Mouse (Mus musculus): ENCODE data around the gene Hsdl2. TPM values are rescaled to one million over a fixed set of nuclear protein-coding genes. Genes with fewer than 3 reads are reported as not detected.
"Not testable (repeated sequence)": the region's sequence is repeated elsewhere in the genome, so short reads cannot be mapped to it uniquely, and the experiment has no call there.

The Hsdl2 gene
- polyA plus RNA-seq, 1 experiment, result 6.2 TPM

DNA sequence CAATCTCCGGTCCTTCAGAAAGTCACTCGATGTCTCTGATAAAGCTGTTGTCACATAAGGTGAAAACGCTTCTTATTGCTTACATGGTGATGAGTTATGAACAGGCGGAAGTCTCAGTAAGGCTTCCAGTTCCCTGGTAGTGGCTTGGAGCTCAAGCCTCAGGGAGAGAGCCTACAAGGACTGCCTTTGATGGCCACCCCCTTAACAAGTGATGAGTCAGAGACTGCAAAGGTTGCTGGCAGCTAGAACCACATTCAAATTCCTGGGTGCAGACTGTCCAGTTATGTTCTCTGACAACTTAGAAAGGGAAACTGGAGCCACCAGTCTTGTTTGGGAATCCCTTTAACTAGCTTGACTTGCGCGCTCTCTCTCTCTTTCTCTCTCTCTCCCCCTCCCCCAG lies 21.2 kb upstream of the Hsdl2 start:
- no peak for DNase-seq (ENCODE audit: low read depth, low spot score)
- 92% methylated on average over 6 of the region's 6 CpGs for WGBS

DNA sequence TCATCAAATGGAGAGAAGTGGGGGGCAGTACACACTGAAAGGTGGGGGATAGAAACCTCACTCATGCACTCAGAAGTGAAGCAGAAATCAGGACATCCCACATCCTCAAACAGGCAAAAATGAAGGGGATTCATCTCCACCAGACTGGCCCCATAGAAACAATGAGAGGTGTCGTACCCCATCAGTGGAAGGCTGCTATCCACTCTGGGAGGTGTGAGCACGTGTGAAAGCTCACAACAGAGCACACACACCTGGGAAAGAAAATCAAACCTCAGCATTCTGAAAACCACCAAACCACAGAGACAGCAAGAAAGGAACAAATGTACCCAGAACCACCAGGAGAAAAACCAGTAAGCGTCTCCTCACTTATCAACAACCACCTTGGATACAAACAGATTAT lies 17.2 kb upstream of the Hsdl2 start:
- WGBS, result 85% methylated on average over 3 of the region's 3 CpGs
- no peak for DNase-seq (ENCODE audit: low read depth, low spot score)

DNA sequence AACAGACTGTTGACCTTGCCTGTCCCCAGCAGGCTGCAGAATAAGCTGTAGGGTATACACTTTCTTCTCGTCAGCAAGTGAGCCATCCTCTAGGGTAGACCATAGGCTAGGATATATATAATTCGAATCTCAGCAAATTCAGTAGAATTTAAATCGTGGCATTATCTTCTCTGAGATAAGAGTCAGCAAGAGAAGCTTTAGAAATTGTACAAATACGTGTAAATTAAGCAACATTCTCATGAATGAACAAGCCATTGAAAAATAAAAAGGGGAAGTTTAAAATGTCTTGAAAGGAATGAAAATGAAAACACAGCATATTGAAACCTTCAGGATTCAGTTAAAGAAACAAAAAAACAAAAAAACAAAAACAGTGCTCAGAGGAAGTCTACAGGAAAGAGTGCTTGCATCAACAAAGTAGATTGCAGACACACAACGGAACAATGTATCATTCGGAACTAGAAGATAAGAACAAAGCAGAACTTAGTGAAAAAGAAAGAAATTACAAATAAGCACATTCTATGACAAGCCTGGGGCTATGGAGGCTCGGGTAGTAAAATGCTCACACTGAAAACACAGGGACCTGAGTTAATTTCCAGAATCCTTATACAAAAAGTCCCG lies 15.7 kb upstream of the Hsdl2 start:
- 81% methylated on average over 8 of the region's 8 CpGs for WGBS
- DNase-seq (ENCODE audit: low read depth, low spot score), result no peak

DNA sequence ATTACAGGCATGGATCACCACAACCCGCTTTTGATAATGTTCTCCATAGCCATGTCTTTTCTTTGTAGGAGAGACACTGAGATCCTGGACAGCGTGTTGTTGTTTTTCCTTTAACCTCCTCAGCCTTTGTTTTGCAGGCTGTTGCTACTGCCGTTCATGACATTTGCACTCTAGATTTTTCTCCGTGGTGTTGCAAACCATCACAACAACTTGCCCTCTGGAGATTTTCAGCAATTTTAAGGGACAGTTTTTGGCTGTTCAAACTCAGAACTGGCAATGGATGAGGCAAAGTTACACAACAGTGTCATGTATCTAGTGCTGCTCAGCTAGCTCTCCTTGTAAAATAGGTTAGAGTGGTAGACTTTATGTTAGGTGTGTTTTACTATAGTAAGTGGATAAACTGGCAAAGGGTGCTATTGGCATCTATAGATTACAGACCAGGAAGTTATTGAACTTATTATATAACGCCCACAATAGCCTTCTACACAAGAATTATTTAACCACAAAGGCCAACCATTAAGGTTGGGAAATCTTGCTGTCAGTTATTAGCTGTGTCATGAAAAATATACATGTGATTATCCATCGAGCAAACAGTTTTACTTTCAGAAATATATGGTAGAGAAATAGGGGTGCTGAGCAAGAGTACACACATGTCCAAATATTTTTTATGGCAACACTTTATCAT lies 13.6 kb upstream of the Hsdl2 start:
- DNase-seq (ENCODE audit: low read depth, low spot score), result no peak
- 70% methylated on average over 6 of the region's 6 CpGs for WGBS

DNA sequence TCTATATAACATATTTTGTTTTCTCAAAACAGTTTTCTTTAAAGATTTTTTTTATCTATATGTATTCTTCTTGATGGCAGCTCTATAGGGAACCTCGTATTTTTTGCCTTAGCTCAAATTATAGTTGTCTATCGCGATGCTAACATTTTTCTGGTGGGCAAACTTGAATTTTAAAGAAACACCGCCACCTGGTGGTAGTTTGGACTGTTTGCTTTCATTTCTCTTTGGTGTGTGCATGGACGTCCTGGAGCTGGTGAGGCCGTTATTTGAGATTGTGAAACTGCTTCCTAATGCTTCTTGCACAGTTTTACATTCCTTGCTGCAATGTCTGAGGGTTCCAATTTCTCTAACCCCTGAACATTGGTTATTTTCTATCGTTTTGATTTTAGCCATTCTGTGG lies 11.8 kb upstream of the Hsdl2 start:
- no peak for DNase-seq (ENCODE audit: low read depth, low spot score)
- 2% methylated on average over 7 of the region's 7 CpGs for WGBS

DNA sequence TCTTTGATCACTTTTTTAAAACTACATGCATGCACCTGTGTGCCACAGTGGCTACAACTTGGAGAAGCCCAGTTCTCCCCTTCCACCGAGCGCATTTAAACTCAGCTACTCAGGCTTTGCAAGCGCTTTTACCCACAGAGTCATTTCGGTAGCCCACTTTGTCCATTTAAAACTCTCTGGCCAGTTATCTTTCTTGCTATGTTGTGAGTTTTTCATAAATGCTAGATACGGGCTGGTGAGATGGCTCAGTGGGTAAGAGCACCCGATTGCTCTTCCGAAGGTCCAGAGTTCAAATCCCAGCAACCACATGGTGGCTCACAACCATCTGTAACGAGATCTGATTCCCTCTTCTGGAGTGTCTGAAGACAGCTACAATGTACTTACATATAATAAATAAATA lies 10.8 kb upstream of the Hsdl2 start:
- 91% methylated on average over 8 of the region's 8 CpGs for WGBS
- not testable (repeated sequence) for DNase-seq (ENCODE audit: low read depth, low spot score)

DNA sequence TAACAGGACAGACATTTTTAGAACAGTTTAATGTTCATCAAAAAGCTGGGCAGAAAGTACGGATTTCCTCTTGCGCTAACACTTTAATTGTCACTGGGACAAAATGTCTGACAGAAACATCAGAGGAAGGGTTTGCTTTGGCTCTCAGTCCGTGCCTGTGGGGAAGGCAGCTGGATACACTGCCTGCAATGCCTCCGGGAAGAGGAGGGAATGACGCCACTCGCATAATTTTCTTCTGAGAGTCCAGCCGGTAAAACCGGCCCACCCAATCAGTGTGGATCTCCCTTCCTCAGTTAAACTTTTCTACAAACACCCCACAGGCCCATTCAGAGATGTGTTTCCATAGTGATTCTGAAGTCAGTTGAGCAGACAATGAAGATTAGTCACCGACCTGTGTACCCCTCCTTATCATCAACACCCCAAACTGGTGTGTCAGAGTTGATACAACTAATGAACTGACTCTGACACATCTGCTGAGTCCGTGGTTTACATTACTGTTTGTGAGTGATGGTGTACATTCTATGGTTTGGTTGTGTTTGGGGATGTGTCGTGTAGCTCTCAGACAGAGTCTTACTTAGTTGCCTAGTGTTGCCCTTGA lies 8.7 kb upstream of the Hsdl2 start:
- DNase-seq (ENCODE audit: low read depth, low spot score), result no peak
- 85% methylated on average over 11 of the region's 11 CpGs for WGBS

DNA sequence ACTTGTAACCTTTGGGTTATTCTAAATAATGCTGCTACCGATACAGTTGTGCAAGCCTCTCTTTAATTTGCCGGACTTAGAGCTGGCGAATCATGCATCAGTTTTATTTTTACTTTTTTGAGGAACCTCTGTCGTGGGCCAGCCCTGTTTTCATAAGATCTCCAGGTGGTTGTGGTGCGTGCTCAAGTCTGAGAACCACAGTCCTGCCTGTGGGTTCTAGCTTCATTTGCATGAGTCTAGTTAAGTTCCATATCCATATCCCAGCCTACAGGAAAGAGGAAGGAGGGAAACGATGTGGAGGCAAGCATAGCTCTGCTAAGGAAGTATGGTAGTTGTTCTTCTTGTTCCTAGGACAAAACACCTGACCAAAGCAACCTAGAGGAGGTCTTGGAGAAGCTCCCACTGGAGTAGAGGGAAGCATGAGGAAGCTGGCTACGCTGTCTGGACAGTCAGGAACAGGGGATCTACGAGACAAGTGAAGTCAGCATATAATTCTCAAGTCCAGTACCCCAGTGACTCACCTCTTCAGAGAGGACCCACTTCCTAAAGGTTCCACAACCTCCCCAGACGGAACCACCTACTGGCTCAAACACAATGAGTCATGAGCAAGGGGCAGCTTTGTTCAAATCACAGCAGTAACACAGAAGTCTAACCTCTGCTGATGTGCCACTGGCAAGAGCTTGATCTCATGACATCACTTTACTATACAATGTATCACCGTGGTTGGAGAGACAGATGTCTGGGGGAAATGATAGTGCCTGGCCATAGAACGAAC lies 6.0 kb upstream of the Hsdl2 start:
- 73% methylated on average over 11 of the region's 11 CpGs for WGBS
- no peak for DNase-seq (ENCODE audit: low read depth, low spot score)

DNA sequence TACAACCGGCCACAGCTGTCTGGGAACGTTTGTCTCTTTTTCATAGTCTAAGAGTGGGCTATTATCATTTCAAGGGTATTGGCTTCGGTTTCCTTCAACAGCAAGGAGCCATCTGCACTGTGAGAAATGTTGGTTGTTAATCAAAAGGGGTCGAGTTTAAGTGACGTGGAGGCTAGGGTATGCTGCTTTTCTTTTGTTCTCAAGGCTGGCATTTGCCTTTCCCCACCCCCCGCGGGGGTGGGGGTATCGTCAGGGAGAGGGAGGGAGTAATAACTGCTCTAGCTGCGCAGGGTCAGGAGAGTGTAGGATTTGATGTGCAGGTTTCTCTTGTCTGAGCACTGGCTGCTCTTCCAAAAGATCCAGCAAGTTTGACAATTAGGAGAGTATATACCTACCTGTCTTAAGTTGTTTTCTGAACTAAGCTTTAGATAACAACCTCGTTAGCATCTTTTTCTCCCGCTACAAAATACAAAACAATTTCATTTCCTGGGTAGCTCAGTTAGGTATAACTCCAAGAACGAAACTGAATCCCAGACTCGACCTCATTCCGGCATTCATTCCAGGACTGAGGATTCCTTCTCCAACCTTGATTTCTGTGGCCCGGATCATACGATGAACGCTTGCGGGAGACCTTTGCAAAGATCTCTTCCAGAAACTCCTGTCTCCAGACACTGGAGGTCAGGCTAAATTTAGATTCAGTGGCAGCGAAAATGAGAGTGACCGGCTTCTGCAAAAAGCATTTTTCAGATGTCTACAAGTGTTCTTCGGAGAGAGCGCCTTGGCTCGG lies 675 bp upstream of the Hsdl2 start:
- 1% methylated on average over 23 of the region's 23 CpGs for whole genome bisulfite sequencing
- no peak for DNase-seq (ENCODE audit: low read depth, low spot score)

DNA sequence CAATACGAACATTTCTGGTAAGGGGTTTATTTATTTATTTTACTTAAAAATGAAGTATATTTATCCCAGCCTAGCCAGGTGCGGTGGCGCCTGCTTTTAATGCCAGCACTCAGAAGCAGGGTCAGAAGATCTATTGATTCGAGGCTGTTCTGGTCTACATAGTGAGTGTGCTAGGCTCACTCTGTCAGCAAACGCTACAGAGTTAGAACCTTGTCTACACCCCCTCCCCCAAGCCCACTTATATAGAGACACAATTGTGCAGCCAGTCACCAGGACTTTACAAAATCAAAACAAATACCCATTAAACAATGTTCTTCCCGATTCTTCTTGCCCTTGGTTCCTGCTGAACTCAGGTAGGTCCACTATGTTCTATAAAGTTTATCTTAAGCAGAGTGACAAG lies 823 bp downstream of the Hsdl2 start:
- 21% methylated on average over 6 of the region's 6 CpGs for WGBS

DNA sequence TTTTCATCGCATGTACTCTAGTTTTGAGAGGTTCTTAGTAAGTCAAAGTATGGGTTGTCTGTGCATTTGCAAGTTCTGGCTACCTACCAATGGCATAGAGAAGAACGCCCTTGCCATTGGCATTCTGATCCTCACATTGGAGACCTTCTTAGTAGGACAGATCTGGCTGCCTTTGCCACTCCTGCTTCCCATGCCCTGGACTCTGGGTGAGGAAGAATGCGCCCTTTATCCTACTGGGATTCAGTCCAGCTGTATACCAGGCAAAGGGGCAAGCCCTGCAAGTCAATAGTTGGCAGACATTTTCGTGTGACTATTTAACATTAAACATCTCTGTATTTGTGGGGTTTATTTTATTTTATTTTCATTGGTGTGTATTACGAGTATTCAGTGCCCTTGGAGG lies 3.7 kb downstream of the Hsdl2 start:
- no peak for DNase-seq (ENCODE audit: low read depth, low spot score)
- 43% methylated on average over 5 of the region's 5 CpGs for WGBS

More for the DNA sequence above, 823 bp downstream of the Hsdl2 start:
- no peak for DNase-seq (ENCODE audit: low read depth, low spot score)

DNA sequence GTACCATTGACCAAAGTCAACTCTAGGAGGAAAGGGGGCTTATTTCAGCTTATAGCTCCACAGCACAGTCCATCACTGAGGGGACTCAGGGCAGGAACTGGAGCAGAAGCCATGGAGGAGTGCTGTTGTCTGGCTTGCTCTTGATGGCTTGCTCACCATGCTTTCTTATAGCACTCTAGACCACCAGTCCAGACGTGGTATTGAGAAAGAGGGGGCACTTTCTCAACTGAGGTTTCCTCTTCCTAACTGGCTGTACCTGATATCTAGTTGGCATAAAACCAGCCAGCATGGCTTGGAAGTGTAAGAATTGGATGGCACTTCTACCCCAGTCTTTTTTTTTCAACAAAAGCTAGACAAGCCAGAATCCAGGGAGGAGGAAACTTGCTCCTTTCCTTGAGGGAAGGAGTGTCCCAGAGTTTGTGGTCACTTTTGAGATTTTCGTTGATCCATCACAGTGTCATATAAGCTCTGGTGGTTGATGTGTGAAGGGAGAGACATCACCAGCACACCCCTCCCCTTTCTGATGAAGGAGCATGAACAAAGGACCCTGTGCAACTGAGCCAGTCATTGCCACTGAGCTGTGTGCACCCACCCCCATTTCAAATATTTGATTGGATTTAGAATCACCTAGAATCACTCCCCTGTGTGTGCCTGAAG lies 6.0 kb downstream of the Hsdl2 start:
- no peak for DNase-seq (ENCODE audit: low read depth, low spot score)
- WGBS, result 78% methylated on average over 2 of the region's 2 CpGs

DNA sequence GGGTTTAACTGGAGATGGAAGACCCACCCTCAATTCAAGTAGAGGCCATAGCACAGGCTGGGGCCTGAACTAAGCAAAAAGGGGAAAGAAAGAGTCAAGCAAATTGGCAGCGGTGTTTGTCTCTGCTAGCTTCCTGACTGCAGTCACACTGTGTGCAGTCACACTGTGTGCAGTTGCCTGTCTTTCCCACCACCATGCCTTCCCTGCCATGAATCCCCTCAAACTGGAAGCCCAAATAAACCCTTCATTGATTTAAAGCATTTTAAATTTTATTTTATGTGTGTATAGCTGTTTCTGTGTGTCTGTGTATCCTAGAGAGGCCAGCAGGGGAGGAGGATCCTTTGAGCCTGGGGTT lies 6.5 kb downstream of the Hsdl2 start:
- 97% methylated on average over 1 of the region's 1 CpGs for WGBS
- no peak for DNase-seq (ENCODE audit: low read depth, low spot score)

DNA sequence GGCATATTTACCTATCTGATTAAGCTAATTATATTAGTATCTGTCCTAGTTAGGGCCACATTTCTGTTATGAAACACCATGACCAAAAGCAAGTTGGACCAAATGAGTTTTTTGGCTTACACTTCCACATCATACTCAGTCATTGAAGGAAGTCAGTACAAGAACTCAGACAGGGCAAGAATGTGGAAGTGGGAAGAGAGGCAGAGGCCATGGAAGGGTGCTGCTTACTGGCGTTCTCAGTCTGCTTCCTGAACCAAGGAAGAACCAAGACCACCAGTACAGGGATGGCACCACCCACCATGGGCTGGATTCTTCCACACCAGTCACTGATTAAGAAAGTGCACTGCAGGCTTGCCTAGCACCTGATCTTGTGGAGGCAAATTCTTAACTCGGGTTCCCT lies 13.3 kb downstream of the Hsdl2 start:
- no peak for DNase-seq (ENCODE audit: low read depth, low spot score)
- WGBS, result 77% methylated on average over 2 of the region's 2 CpGs

DNA sequence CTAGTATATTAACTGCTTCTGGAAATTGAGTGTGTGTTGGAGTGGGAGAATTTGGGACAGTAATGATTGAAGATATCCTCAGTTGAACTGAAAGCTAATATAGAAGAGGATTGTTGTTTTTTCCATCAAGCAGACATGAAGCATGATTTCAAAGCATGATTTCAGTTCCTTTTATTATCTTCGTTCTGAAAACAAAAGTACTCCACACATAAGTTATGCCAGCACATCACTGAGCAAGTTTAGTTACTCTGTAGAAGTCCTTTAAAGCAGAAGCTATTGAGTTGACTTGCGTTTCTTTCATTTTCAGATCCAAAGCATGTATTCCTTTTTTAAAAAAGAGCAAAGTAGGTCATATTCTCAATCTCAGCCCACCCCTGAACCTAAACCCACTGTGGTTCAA lies 15.2 kb downstream of the Hsdl2 start:
- WGBS, result 73% methylated on average over 2 of the region's 2 CpGs
- no peak for DNase-seq (ENCODE audit: low read depth, low spot score)

DNA sequence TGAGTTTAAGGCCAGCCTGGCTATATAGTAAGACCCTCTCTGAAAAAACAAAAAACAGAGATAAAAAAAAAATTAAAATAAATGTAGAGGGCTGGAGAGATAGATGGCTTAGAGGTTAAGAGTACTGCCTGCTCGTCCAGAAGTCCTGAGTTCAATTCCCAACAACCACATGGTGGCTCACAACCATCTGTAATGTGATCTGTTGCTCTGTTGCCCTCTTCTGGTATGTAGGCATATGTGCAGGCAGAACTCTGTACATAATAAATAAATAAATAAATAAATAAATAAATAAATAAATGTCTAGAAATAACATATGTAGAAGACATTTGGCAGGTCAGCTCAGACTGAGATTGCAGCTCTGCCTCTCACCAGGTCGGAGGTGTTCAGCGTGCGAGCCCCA lies 21.3 kb downstream of the Hsdl2 start:
- WGBS, result 94% methylated on average over 4 of the region's 4 CpGs
- DNase-seq (ENCODE audit: low read depth, low spot score), result no peak

DNA sequence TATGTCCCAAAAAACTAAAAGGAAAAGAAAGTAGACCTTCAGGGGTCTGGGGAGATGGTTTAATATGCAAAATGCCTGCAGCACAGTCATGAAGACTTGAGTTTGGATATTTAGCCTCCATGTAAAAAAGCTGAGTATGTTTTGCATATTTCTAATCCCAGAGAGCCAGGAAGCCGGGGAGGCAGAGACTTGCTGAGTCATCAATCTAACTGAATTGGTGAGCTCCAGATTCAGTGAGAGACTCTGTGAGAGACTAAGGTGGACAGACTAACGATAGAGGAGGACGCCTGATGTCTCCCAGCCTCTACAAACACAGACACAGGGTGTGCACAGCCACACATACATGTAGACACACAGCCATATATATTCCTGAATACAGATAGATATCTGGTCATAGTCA lies 23.5 kb downstream of the Hsdl2 start:
- WGBS, result 82% methylated on average over 3 of the region's 3 CpGs
- DNase-seq (ENCODE audit: low read depth, low spot score), result no peak

DNA sequence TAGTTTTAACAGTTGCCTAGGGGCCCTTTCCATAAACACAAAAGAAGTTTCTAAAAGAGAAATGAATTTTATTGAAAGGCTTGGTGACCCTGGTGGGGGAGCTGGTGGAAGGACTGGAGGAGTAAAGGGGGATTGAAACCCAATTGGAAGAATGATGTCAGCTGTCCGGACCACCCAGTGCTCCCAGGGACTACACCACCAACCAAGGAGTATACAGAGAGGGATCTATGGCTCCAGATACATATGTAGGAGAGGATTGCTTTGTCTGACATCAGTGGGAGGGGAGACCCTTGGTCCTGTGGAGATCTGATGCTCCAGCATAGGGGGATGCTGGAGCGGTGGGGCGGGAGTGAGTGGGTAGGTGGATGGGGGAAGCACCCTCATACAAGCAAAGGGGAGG lies 24.1 kb downstream of the Hsdl2 start:
- DNase-seq (ENCODE audit: low read depth, low spot score), result no peak
- 95% methylated on average over 3 of the region's 3 CpGs for WGBS

DNA sequence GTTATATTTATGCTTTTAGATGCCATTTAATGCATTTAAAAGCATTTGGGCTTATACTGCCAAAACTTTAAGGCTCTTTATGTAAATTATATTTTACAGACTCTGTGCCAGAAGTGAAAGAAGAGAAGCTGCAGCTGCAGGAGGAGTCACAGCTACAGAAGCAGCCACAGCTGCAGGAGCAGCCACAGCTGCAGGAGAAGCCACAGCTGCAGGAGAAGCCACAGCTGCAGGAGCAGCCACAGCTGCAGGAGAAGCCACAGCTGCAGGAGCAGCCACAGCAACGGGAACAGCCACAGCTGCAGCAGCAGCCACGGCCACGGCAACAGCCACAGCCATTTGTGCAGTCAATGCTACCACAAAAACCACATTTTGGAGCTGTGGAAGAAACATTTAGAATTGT lies 29.0 kb downstream of the Hsdl2 start:
- 65% methylated on average over 3 of the region's 3 CpGs for WGBS
- no peak for DNase-seq (ENCODE audit: low read depth, low spot score)

Data from large intestine, adult 2 months (tissue).